Mouse (Mus musculus): ENCODE results near the gene Sptbn2. TPM values are rescaled to one million over a fixed set of nuclear protein-coding genes. Genes with fewer than 3 reads are reported as not detected.

Sptbn2 gene
- total RNA-seq (2021) (under 1 TPM; 0.58 to 0.83 TPM), polyA plus RNA-seq (2012; rRNA removed) (0.30 and 0.42 TPM in 2 replicates)
- long read RNA-seq = 0 reads

DNA sequence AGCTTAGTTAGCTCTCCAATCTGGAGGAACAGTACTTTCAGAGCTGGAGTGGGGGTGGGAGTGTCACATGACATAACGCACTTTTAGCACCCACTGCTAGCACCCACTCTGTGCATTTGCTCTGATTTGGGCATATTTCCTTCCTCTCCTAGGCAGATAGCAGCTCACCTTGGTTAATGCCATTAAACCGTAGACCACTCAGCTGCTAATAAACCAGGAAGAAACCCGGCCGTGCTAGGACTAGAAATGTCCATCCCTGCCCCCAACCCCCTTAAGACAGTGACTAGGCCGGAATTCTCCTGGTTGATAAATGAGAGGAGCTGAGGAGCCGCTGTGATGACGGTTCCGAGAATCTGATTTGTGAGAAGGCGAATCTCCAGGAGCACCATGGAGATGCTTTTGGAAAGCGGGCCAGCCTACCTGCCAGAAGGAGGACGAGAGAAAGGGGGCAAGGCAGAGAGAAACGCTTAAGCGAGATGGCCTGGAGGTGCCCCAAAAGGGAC is at the start of gene Sptbn2:
Gene Sptbn2, plus strand, starts transcription at position 70 of the 503 bp plus-strand sequence.
- DNase-seq = no peak

GRCm38 (mm10) chr19:4666815-4667214 is 44.2 kb upstream of the Sptbn2 start:
- no peak for DNase-seq

DNA sequence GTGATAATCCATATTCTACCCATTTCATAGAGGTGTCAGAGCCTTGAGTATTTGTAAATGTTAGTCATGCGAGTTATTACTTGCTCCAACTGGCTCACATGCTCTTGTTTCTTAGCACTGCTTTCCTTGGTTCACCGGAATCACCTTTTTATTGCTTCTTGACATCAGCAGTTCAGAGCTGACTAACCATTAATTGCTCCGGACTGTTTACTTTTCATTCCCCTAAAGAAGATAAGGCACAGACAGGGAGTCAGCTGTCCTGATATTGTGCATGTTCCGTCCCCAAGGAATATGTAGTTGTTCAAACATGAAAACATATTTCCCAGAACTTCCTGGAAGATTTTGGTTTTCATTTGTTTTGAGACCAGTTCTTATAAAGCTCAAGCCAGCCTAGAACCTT is 40.2 kb upstream of the Sptbn2 start:
- no peak for DNase-seq

DNA sequence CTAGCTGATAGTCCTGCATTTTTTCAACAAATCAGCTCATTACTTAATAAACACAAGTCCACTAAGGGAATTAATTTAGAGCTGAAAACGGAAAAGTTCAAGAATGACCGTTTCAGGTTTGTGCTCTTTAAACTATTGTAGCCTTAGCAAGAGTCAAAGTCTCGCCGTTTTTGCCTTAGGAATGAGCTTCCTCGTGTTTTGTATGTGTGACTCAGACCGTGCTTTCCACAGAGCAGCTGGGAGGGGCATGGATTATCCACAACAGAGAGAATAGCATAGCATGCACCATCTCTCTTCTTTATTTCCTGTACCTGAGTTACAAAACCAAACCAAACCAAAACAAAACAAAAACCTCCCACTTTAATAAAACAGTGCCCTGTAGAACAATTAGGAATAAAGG is 38.6 kb upstream of the Sptbn2 start:
- peak; percentile 13 for DNase-seq

GRCm38 (mm10) chr19:4694346-4694745 is 16.6 kb upstream of the Sptbn2 start:
- no peak for DNase-seq

GRCm38 (mm10) chr19:4697121-4697520 is 13.8 kb upstream of the Sptbn2 start:
- no peak for DNase-seq

- DNase-seq = no peak
Measured at GRCm38 (mm10) chr19:4697721-4698120, 13.2 kb upstream of the Sptbn2 start.

DNA sequence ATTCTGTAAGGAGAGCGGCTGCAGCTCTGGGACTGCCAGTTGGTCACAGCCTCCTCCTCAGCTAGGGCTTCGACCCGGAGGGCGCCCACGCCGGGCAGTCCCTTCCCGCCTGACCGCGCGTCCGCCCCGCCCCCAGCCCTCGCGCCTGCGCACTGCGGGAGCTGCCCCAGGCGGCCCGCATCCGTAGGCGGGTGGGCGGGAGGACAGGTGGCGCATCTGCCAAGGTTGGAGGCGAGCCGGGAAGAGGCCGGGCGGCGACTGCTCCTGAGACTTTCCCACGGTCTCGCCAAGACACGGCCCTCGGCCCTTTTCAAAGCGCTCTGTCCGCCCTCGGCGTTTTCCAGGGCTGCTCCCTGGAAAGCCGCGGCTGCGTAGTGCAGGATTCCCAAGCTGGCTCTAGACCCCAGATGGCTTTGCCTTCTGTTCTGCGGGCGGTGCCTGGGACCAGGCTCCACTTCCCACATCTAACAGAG is 12.7 kb upstream of the Sptbn2 start, which contains the start of gene Gm960:
Gene Gm960, minus strand, starts transcription at position 464 of the 473 bp plus-strand sequence.
- DNase-seq = peak; percentile 84

GRCm38 (mm10) chr19:4698856-4699255 is 12.1 kb upstream of the Sptbn2 start:
- no peak for DNase-seq

DNA sequence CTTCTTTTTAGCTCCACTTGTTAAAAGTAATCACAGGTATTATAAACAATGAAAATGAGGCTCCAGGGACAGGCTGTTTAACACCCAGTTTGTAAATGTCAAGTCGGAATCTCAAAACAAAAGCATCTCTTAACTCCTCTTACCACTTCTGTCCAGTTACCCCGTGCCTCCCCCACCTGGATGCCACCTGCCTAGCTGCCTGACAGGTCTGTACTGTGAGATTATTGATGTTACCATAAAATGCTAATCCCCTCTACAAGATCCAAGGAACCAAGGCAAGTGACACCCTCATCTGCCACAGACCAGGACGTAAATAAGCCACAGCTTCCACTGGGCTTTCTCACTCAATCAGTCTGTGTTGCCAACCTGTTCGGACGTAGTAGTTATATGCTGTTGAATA is 11.1 kb upstream of the Sptbn2 start:
- DNase-seq = no peak

GRCm38 (mm10) chr19:4700656-4701055 is 10.3 kb upstream of the Sptbn2 start:
- no peak for DNase-seq

DNA sequence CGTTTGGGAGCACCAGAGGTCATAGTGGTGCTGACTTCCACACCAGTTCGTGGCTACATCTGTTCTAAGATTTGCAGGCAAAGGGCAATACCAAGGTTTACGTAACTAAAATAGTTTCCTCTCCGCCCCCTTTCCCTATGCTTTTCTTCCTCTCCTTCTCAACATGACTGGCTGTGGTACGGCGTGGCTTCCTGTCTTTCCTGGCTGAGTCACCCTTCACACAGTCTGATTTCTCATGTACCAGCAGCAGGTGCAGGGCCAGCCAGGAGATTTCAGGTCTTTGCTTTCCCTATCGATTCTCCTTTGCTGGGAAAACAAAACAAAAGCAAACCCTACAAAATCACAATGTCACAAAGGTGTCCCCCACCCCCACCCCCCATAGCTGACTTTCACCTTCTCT is 9.7 kb upstream of the Sptbn2 start:
- DNase-seq = no peak

DNA sequence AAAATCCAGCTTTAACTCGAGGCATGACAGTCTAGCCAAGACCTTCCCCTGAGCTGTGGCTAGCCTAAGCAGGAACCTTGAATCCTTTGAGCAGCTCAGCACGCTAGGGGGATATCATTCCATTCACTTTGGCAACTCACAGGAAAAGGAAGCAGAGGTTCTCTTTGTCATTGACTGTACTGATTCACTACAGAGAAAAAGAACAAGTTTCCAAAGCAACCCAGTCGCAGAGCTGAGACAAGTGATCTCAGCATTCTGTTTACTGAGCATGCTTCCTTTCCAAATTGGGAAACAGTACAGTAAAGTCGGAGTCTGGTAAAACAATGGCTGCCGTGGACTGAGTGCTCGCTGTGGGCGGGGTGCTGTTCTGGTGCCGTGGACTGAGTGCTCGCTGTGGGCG is 2.2 kb upstream of the Sptbn2 start:
- DNase-seq = no peak

GRCm38 (mm10) chr19:4711601-4712155 is 711 bp downstream of the Sptbn2 start:
- DNase-seq = no peak

DNA sequence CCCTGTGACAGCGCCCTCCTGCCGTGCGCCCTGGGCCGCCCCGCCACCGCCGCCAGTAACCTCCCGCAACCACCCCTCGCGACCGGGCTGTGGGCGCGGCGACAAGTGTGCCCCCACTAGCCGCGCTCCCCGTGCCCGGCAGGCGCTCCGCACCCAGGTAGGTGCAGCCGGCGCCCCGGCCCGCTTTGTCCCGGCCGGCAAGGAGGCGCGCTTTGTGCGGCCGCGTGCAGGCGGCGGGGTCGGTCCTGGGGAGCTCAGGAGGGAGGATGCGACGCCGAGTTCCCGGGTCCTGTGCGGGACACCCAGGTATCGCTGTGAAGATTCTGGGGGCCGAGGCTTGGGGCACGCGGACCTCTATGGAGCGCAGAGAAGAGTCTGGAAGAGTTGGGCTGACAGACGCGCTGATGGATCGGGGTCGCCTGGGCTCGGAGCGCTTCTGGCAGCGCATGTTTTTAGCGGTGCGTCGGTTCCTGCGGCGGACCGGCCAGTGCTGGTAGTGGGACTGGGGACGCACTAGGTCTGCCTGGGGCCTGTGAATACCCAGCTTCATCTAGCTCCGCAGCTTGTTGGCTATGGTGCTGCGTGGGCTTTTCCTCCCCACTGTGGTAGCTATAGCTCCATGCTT is 1.3 kb downstream of the Sptbn2 start:
- no peak for DNase-seq

GRCm38 (mm10) chr19:4712781-4713526 is 2.0 kb downstream of the Sptbn2 start:
- DNase-seq = no peak

GRCm38 (mm10) chr19:4713886-4714285 is 2.9 kb downstream of the Sptbn2 start:
- DNase-seq = no peak

GRCm38 (mm10) chr19:4716756-4717155 is 5.8 kb downstream of the Sptbn2 start:
- DNase-seq = no peak

GRCm38 (mm10) chr19:4717281-4717680 is 6.3 kb downstream of the Sptbn2 start:
- no peak for DNase-seq

GRCm38 (mm10) chr19:4718716-4719115 is 7.7 kb downstream of the Sptbn2 start:
- no peak for DNase-seq

- DNase-seq = no peak
Measured at GRCm38 (mm10) chr19:4719351-4719764, 8.4 kb downstream of the Sptbn2 start.

GRCm38 (mm10) chr19:4720112-4720511 is 9.1 kb downstream of the Sptbn2 start:
- no peak for DNase-seq

DNA sequence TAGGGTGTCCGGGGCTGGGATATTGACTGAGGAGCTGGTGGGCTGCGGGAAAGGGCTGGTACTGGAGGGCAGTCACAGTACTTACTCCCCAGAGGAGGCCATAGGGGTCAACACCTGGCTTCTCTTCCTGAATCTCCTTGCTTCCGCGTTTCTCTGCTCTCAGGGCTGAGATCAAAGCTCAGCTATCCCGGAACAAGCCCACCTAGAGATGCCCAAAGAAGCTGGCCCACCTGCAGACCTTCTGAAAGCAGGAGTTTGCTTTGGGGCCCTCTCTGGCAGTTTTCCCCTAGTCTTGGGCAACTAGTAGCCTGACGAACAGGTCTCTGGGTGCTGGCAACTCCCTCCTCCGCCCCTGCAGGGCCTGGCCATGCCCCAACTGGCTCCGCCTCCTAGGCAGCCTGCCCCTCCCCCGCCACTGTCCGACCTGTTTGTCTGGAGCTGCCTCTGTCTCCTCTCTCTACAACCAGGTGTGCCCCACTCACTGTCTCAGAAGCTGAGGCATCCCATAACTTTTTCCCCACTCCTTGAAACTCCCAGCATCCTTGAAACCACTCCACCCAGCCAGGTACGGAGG is 9.8 kb downstream of the Sptbn2 start:
- peak; percentile 52 for DNase-seq

Data from adrenal gland, adult 2 months (tissue).